Mouse (Mus musculus): ENCODE results near the gene Timm13.

- TF ChIP-seq CTCF (IDR thresholded peaks at IDR 0.05; ENCODE audit: borderline replicate concordance, extremely low read depth, insufficient read depth, insufficient read length) (no peak), POLR2A (IDR thresholded peaks at IDR 0.05; ENCODE audit: borderline replicate concordance, extremely low read depth, insufficient read depth, insufficient read length, poor library complexity, severe bottlenecking) (no peak)
These were observed 42.9 kb downstream of the Timm13 start for GRCm38 (mm10) chr10:80857848-80858247.
